Mouse (Mus musculus): ENCODE measurements around the gene Dnah10.

- no peak for TF ChIP-seq POLR2A (IDR thresholded peaks at IDR 0.05; ENCODE audit: control insufficient read depth, low read depth, low read length)
- TF ChIP-seq CTCF (IDR thresholded peaks at IDR 0.05; ENCODE audit: control insufficient read depth, insufficient read depth, insufficient replicate concordance, low read depth, low read length), result no peak
Observed at GRCm38 (mm10) chr5:124779926-124780325, 55.0 kb downstream of the Dnah10 start.
